Mouse (Mus musculus): ENCODE data around the gene Tfdp2. TPM values are rescaled to one million over a fixed set of nuclear protein-coding genes. Genes with fewer than 3 reads are reported as not detected.
"Not testable (repeated sequence)": the region's sequence is repeated elsewhere in the genome, so short reads cannot be mapped to it uniquely, and the experiment has no call there.

The Tfdp2 gene
- polyA plus RNA-seq, 1 experiment = 72.5 TPM

DNA sequence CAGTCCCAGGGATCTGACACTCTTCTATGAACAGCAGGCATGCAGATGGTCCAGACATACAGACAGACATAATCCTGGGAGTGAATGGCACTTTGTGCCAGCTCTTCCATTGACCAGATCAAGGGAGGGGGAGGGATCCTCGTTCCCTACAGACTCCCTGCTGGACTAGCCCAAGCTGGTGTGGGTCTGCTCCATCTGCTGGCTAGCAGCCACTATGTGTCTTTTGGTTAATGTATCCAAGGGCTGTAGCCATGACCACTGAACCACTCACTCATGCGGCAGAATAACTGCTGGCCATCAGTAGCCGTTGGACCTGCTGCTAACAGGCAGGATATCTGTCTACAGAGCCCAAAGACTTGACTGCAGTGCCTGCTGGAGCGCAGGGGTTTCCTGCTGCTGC lies 128.4 kb downstream of the Tfdp2 start:
- Histone ChIP-seq H3K4me3 (replicated peaks; ENCODE audit: control insufficient read depth, low read depth, low read length) (no peak overlapping the region), H3K4me1 (ENCODE audit: control insufficient read depth, insufficient read depth, low read length) (no peaks in the 10 kb centered on the region), H3K27ac (ENCODE audit: control insufficient read depth, insufficient read depth, low read depth, low read length, poor library complexity) (no peak overlapping the region)
- 80% methylated on average over 4 of the region's 4 CpGs for WGBS
- TF ChIP-seq POLR2A (IDR thresholded peaks at IDR 0.05; ENCODE audit: borderline replicate concordance, control insufficient read depth, low read depth, low read length) = no peak

DNA sequence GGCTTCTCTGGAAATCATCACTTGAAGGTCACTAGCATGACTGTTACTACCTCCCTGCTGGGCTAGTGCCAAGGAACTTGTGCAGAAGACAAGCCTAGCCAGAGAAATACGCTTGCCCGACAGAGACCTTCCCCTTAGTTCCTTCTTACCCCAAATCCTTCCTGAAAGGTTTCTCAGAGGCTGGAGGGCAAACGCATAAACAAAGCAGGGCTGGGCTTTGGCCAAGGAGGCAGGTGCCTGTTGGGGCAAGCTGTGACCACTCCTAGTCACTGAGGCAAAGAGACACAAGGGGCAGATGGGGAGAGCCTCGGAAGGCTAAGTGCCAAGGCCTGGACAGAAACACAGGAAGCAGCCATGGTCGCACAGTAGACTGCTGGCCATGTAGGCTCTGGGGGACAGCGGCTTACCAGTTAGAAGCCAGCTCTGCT lies 130.4 kb downstream of the Tfdp2 start:
- TF ChIP-seq POLR2A (IDR thresholded peaks at IDR 0.05; ENCODE audit: borderline replicate concordance, control insufficient read depth, low read depth, low read length) (no peak), CTCF (IDR thresholded peaks at IDR 0.05; ENCODE audit: control insufficient read depth, insufficient read depth, low read length) (no peak)
- no peaks in the 10 kb centered on the region for H3K4me1 ChIP-seq (ENCODE audit: control insufficient read depth, insufficient read depth, low read length)
- no peak overlapping the region for H3K4me3 ChIP-seq (replicated peaks; ENCODE audit: control insufficient read depth, low read depth, low read length)
- WGBS = 30% methylated on average over 6 of the region's 6 CpGs
- no peak overlapping the region for H3K27ac ChIP-seq (ENCODE audit: control insufficient read depth, insufficient read depth, low read depth, low read length, poor library complexity)

DNA sequence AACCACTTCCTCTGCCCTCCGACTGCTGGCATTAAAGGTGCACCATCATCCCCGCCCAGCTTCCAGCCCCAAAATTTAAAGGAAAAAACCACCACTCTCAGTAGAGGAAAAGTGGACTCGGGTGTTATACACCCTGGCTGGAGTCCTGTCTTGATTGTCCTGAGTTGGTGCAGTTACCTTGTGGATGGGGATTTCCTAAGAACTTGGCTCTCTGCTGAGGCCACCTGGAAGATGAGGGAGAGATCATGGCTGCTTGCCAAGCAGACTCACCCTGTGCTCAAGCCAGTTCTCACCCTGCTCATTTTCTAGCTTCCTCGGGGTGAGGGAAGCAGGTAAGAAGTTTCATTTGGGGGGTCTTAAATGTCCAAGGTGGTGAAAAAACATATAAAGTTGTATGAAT lies 132.2 kb downstream of the Tfdp2 start:
- Histone ChIP-seq H3K27ac (ENCODE audit: control insufficient read depth, insufficient read depth, low read depth, low read length, poor library complexity) (no peak overlapping the region), H3K4me3 (replicated peaks; ENCODE audit: control insufficient read depth, low read depth, low read length) (no peak overlapping the region), H3K4me1 (ENCODE audit: control insufficient read depth, insufficient read depth, low read length) (no peaks in the 10 kb centered on the region)
- 78% methylated on average over 4 of the region's 4 CpGs for WGBS
- TF ChIP-seq CTCF (IDR thresholded peaks at IDR 0.05; ENCODE audit: control insufficient read depth, insufficient read depth, low read length) (no peak), POLR2A (IDR thresholded peaks at IDR 0.05; ENCODE audit: borderline replicate concordance, control insufficient read depth, low read depth, low read length) (no peak)

- 86% methylated on average over 5 of the region's 5 CpGs for WGBS
Measured at GRCm38 (mm10) chr9:96331146-96331545, 135.1 kb downstream of the Tfdp2 start.

DNA sequence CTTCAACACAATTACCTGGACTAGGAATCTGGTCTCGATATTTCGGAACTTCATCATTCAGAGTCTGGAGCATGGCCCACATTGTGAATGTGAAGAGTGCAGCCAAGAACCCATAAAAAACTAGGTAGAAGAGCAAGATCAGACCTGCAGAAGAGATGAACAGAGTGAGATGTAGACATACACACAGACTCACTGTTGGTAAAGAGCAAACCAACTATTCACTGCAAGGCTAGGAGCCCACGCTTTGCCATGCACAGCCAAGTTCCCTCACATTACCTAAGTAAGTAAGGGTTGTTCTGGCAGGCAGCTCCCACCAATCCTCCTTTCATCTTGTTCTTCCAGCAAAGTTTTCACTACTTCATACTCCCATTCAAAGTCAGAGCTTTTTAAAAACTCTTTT lies 149.7 kb downstream of the Tfdp2 start:
- H3K4me3 ChIP-seq (replicated peaks; ENCODE audit: control insufficient read depth, low read depth, low read length) = no peak overlapping the region
- TF ChIP-seq POLR2A (IDR thresholded peaks at IDR 0.05; ENCODE audit: borderline replicate concordance, control insufficient read depth, low read depth, low read length) (no peak), CTCF (IDR thresholded peaks at IDR 0.05; ENCODE audit: control insufficient read depth, insufficient read depth, low read length) (no peak)
- no peaks in the 10 kb centered on the region for H3K4me1 ChIP-seq (ENCODE audit: control insufficient read depth, insufficient read depth, low read length)
- no peak overlapping the region for H3K27ac ChIP-seq (ENCODE audit: control insufficient read depth, insufficient read depth, low read depth, low read length, poor library complexity)
- 91% methylated on average over 3 of the region's 3 CpGs for WGBS

More at GRCm38 (mm10) chr9:96331146-96331545, 135.1 kb downstream of the Tfdp2 start:
- no peak for TF ChIP-seq CTCF (IDR thresholded peaks at IDR 0.05; ENCODE audit: control insufficient read depth, insufficient read depth, low read length)
- Histone ChIP-seq H3K4me1 (ENCODE audit: control insufficient read depth, insufficient read depth, low read length) (no peaks in the 10 kb centered on the region), H3K4me3 (replicated peaks; ENCODE audit: control insufficient read depth, low read depth, low read length) (no peak overlapping the region), H3K27ac (ENCODE audit: control insufficient read depth, insufficient read depth, low read depth, low read length, poor library complexity) (no peak overlapping the region)

DNA sequence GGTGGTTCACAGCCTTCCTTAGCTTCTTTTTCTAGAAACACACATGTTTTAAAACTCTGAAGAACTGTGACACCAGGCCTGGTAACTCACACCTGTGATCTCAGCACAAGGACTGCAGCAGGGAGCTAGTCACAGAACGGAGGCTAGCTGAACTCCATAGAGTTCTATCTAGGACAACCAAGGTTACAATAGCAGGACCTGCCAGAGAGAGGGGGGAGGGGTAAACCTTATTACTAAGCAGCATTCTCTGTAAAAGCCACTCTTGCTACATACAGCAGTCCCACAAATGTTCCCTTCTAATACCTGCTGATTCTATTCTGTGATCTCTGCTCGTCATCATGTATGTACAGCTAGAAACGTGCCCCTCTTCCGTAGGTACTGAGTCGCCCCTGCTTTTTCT lies 152.8 kb downstream of the Tfdp2 start:
- H3K27ac ChIP-seq (ENCODE audit: control insufficient read depth, insufficient read depth, low read depth, low read length, poor library complexity) = no peak overlapping the region
- 84% methylated on average over 5 of the region's 5 CpGs for WGBS

DNA sequence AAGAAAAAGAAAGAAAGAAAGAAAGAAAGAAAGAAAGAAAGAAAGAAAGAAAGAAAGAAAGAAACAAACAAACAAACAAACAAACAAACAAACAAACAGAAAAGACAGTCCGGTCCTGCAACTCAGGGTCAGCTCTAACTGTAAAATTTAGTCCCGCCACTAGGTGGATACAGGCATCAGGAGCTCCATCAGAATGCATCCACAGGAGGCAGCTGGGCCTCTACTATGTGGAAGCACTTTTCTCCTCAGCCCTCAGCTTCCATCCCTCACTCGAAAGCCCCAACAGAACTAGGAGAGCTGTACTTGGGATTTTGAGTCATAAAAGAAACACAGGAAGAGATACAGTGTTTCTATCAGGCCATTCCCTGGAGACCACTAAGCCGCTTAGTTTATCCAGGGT lies 153.9 kb downstream of the Tfdp2 start:
- Histone ChIP-seq H3K4me1 (ENCODE audit: control insufficient read depth, insufficient read depth, low read length) (0 out of 2 replicates have a peak, but pooled peaks cover 1% of the 10 kb centered on the region), H3K27ac (ENCODE audit: control insufficient read depth, insufficient read depth, low read depth, low read length, poor library complexity) (no peak overlapping the region), H3K4me3 (replicated peaks; ENCODE audit: control insufficient read depth, low read depth, low read length) (no peak overlapping the region)
- WGBS = 31% methylated on average over 4 of the region's 4 CpGs
- peak; percentile 69 for TF ChIP-seq CTCF (IDR thresholded peaks at IDR 0.05; ENCODE audit: control insufficient read depth, insufficient read depth, low read length)
- no peak for TF ChIP-seq POLR2A (IDR thresholded peaks at IDR 0.05; ENCODE audit: borderline replicate concordance, control insufficient read depth, low read depth, low read length)

More for the DNA sequence above, 152.8 kb downstream of the Tfdp2 start:
- Histone ChIP-seq H3K4me1 (ENCODE audit: control insufficient read depth, insufficient read depth, low read length) (0 out of 2 replicates have a peak, but pooled peaks cover 1% of the 10 kb centered on the region), H3K4me3 (replicated peaks; ENCODE audit: control insufficient read depth, low read depth, low read length) (no peak overlapping the region)
- no peak for TF ChIP-seq CTCF (IDR thresholded peaks at IDR 0.05; ENCODE audit: control insufficient read depth, insufficient read depth, low read length)
- no peak for TF ChIP-seq POLR2A (IDR thresholded peaks at IDR 0.05; ENCODE audit: borderline replicate concordance, control insufficient read depth, low read depth, low read length)

- TF ChIP-seq CTCF (IDR thresholded peaks at IDR 0.05; ENCODE audit: control insufficient read depth, insufficient read depth, low read length) = no peak
- TF ChIP-seq POLR2A (IDR thresholded peaks at IDR 0.05; ENCODE audit: borderline replicate concordance, control insufficient read depth, low read depth, low read length) = no peak
- Histone ChIP-seq H3K4me1 (ENCODE audit: control insufficient read depth, insufficient read depth, low read length) (0 out of 2 replicates have a peak, but pooled peaks cover 1% of the 10 kb centered on the region), H3K27ac (ENCODE audit: control insufficient read depth, insufficient read depth, low read depth, low read length, poor library complexity) (no peak overlapping the region), H3K4me3 (replicated peaks; ENCODE audit: control insufficient read depth, low read depth, low read length) (no peak overlapping the region)
- 50% methylated on average over 3 of the region's 3 CpGs for WGBS
Measured at GRCm38 (mm10) chr9:96350476-96350875, 154.4 kb downstream of the Tfdp2 start.

DNA sequence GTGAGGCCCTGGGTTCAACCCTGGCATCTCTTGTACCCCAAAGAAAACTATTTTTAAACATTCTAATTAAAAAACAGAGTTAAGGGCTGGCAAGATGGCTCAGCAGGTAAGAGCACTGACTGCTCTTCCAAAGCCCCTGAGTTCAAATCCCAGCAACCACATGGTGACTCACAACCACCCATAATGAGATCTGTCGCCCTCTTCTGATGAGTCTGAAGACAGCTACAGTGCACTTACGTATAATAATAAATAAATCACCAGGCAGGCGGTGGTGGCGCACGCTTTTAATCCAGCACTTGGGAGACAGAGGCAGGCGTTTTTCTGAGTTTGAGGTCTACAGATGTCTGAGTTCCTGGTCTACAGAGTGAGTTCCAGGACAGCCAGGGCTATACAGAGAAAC lies 155.7 kb downstream of the Tfdp2 start:
- not testable (repeated sequence) for H3K27ac ChIP-seq (ENCODE audit: control insufficient read depth, insufficient read depth, low read depth, low read length, poor library complexity); H3K4me3 ChIP-seq (replicated peaks; ENCODE audit: control insufficient read depth, low read depth, low read length); H3K4me1 ChIP-seq (ENCODE audit: control insufficient read depth, insufficient read depth, low read length)
- WGBS = 83% methylated on average over 6 of the region's 6 CpGs
